Mouse (Mus musculus) CD4-positive helper T cell, adult 2 months (primary cell): Measurements from ENCODE around the gene Golph3.
A peak's percentile ranks its signal among the peaks of the same experiment; 100 is the strongest.
"Not testable (repeated sequence)": the region's sequence is repeated elsewhere in the genome, so short reads cannot be mapped to it uniquely, and the experiment has no call there.

Source experiments
- DNase-seq: peaks from one replicate; pipeline ENCODE4 v3.0.0-alpha.2; 2012; ENCODE audit warnings: low read depth, missing footprints, low spot score

Gene Golph3

GRCm38 (mm10) chr15:12357459-12357858, 36.2 kb downstream of the Golph3 start:
- no peak for DNase-seq

- DNase-seq, result no peak
Measured at GRCm38 (mm10) chr15:12358384-12358783, 37.1 kb downstream of the Golph3 start.

- DNase-seq, result no peak
Measured at GRCm38 (mm10) chr15:12360519-12361212, 39.4 kb downstream of the Golph3 start.

- DNase-seq, result no peak
Measured at GRCm38 (mm10) chr15:12362001-12362700, 40.9 kb downstream of the Golph3 start.

- no peak for DNase-seq
Measured at GRCm38 (mm10) chr15:12362701-12363040, 41.4 kb downstream of the Golph3 start.

GRCm38 (mm10) chr15:12364096-12364495, 42.8 kb downstream of the Golph3 start:
- DNase-seq, result no peak

- no peak for DNase-seq
Measured at GRCm38 (mm10) chr15:12365416-12366071, 44.3 kb downstream of the Golph3 start.

- DNase-seq, result no peak
Measured at GRCm38 (mm10) chr15:12366072-12366469, 44.8 kb downstream of the Golph3 start.

- not testable (repeated sequence) for DNase-seq
Measured at GRCm38 (mm10) chr15:12366580-12367305, 45.5 kb downstream of the Golph3 start.

GRCm38 (mm10) chr15:12367306-12368080, 46.2 kb downstream of the Golph3 start:
- no peak for DNase-seq

GRCm38 (mm10) chr15:12368357-12368756, 47.1 kb downstream of the Golph3 start:
- DNase-seq, result no peak

- no peak for DNase-seq
Measured at GRCm38 (mm10) chr15:12368850-12369249, 47.6 kb downstream of the Golph3 start.

- no peak for DNase-seq
Measured at GRCm38 (mm10) chr15:12370096-12370495, 48.8 kb downstream of the Golph3 start.

- DNase-seq, result peak; percentile 69
Measured at GRCm38 (mm10) chr15:12371183-12371582, 49.9 kb downstream of the Golph3 start.

- DNase-seq, result no peak
Measured at GRCm38 (mm10) chr15:12373496-12373895, 52.2 kb downstream of the Golph3 start.

GRCm38 (mm10) chr15:12373918-12374317, 52.7 kb downstream of the Golph3 start:
- no peak for DNase-seq

- DNase-seq, result no peak
Measured at GRCm38 (mm10) chr15:12374916-12375315, 53.7 kb downstream of the Golph3 start.

- DNase-seq, result peak; percentile 87
Measured at GRCm38 (mm10) chr15:12375641-12376311, 54.5 kb downstream of the Golph3 start.

- DNase-seq, result no peak
Measured at GRCm38 (mm10) chr15:12376491-12377069, 55.3 kb downstream of the Golph3 start.

GRCm38 (mm10) chr15:12377800-12378199, 56.5 kb downstream of the Golph3 start:
- no peak for DNase-seq
